Mouse (Mus musculus) limb, embryonic 12.5 days (tissue): ENCODE measurements at regions not wholly inside any gene's neighbourhood (a gene's known extent, or its start where the extent isn't known, plus 50 kb on each side); places are given as distances from the start of the nearest gene placed in this dataset.
A peak's percentile ranks its signal among the peaks of the same experiment; 100 is the strongest.

ENCODE experiments used
- ATAC-seq: fragments of 200-750 bp; cut with Nextera tagmentation; 2 replicates; pipeline ENCODE4 v1.8.0; 2017; ENCODE audit warnings: low read depth, moderate TSS enrichment; ENCODE audit not compliant: insufficient number of reproducible peaks, insufficient read depth, low FRiP score, low TSS enrichment
- H3K27ac ChIP-seq: fragments of 300-500 bp; sonication (generic); 2 replicates; pipeline ENCODE4 v1.5.1; 2016; ENCODE audit warnings: mild to moderate bottlenecking, moderate library complexity
- H3K27me3 ChIP-seq: fragments of 300-500 bp; sonication (generic); 2 replicates; pipeline ENCODE4 v1.6.1; 2016; ENCODE audit warnings: mild to moderate bottlenecking, moderate library complexity
- H3K36me3 ChIP-seq: fragments of 300-500 bp; sonication (generic); 2 replicates; pipeline ENCODE4 v1.6.1; 2016; ENCODE audit warnings: mild to moderate bottlenecking, moderate library complexity
- H3K4me1 ChIP-seq: fragments of 300-500 bp; sonication (generic); replicated peaks from 2 replicates; pipeline ENCODE4 v1.6.1; 2016
- H3K4me2 ChIP-seq: fragments of 300-500 bp; sonication (generic); 2 replicates; pipeline ENCODE4 v1.6.1; 2016; ENCODE audit warnings: mild to moderate bottlenecking, moderate library complexity
- H3K4me3 ChIP-seq: fragments of 300-500 bp; sonication (generic); replicated peaks from 2 replicates; pipeline ENCODE4 v1.5.1; 2016; ENCODE audit warnings: mild to moderate bottlenecking
- H3K9ac ChIP-seq: fragments of 300-500 bp; sonication (generic); replicated peaks from 2 replicates; pipeline ENCODE4 v1.6.1; 2016; ENCODE audit warnings: mild to moderate bottlenecking, moderate library complexity
- H3K9me3 ChIP-seq: fragments of 300-500 bp; sonication (generic); 2 replicates; pipeline ENCODE4 v1.6.1; 2016; ENCODE audit warnings: mild to moderate bottlenecking, moderate library complexity
- WGBS: fragments of 180-500 bp; shearing (Covaris S2); methylation state at CpG from one replicate; pipeline ENCODE4 v1.1.7; 2016; 5-methylcytosine and 5-hydroxymethylcytosine counted together

GRCm38 (mm10) chr10:23610046-23610445 lies 177.0 kb downstream of the Rps12 start:
- H3K27me3 ChIP-seq: no peaks in the 10 kb centered on the region
- H3K4me1 ChIP-seq: peaks cover 29% of the 10 kb centered on the region
- H3K27ac ChIP-seq: no peak overlapping the region
- ATAC-seq: no peak
- no peak overlapping the region for H3K4me3 ChIP-seq
- no peaks in the 10 kb centered on the region for H3K36me3 ChIP-seq
- H3K4me2 ChIP-seq: no peak overlapping the region
- no peak overlapping the region for H3K9ac ChIP-seq
- no peaks in the 10 kb centered on the region for H3K9me3 ChIP-seq
- 40% methylated on average over 3 of the region's 3 CpGs for WGBS

- peaks cover 33% of the 10 kb centered on the region for H3K4me1 ChIP-seq
- H3K4me2 ChIP-seq: no peak overlapping the region
- WGBS: 84% methylated on average over 18 of the region's 18 CpGs
- H3K4me3 ChIP-seq: no peak overlapping the region
- no peaks in the 10 kb centered on the region for H3K9me3 ChIP-seq
- no peak overlapping the region for H3K27ac ChIP-seq
- no peaks in the 10 kb centered on the region for H3K27me3 ChIP-seq
- no peak overlapping the region for H3K9ac ChIP-seq
- no peaks in the 10 kb centered on the region for H3K36me3 ChIP-seq
- ATAC-seq: no peak
Observed at GRCm38 (mm10) chr10:23609270-23609914, 177.7 kb downstream of the Rps12 start.

DNA sequence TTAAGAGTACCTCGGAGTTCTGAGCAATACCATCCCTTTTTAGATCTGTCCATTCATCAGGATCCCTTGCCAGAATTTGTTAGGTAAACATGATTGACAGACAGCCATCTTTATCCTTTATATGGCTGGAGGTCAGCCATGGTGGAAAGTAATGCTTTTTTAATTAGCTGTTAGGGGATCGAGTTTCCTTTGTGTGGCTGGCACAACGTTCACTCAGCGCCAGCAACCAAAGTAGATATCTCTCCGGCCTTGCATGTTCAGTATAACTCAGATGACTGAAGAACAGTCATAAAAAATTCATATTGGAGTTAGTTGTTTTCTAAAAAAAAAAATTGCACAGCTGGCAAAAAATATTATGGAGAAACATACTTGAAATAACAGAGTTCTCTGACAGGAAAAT lies 186.4 kb downstream of the Rps12 start:
- Histone ChIP-seq H3K9ac (no peak overlapping the region), H3K27me3 (no peaks in the 10 kb centered on the region), H3K36me3 (no peaks in the 10 kb centered on the region), H3K4me3 (no peak overlapping the region), H3K4me2 (no peak overlapping the region), H3K4me1 (peaks cover 19% of the 10 kb centered on the region), H3K9me3 (no peaks in the 10 kb centered on the region), H3K27ac (no peak overlapping the region)
- no peak for ATAC-seq
- WGBS: 19% methylated on average over 5 of the region's 5 CpGs

DNA sequence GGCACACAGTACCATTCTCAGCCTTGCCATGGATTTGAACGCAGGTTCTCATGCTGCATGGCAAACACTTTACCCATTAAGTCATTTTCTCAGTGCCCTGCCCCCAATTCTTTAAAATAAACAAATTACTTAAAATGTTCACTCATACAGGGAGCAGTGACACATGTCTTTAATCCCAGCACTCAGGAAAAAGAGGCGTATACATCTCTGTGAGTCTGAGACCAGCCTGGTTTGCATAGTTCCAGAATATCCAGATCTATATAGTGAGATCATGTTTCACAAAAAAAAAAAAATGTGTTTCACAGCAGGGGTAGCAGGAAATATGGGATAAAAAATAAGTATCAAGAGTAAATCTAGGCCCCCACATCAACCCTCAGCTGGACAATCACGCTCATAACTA lies 191.5 kb downstream of the Rps12 start:
- no peak overlapping the region for H3K4me2 ChIP-seq
- no peaks in the 10 kb centered on the region for H3K36me3 ChIP-seq
- H3K9ac ChIP-seq: no peak overlapping the region
- no peak overlapping the region for H3K27ac ChIP-seq
- 62% methylated on average over 3 of the region's 3 CpGs for WGBS
- no peaks in the 10 kb centered on the region; the same call in 1 of the 2 replicates for H3K4me1 ChIP-seq
- H3K27me3 ChIP-seq: no peaks in the 10 kb centered on the region
- ATAC-seq: no peak
- H3K9me3 ChIP-seq: no peaks in the 10 kb centered on the region
- no peak overlapping the region for H3K4me3 ChIP-seq

GRCm38 (mm10) chr10:23580230-23580629 lies 206.8 kb downstream of the Rps12 start:
- Histone ChIP-seq H3K27ac (no peak overlapping the region), H3K9ac (no peak overlapping the region), H3K9me3 (no peaks in the 10 kb centered on the region), H3K4me3 (no peak overlapping the region), H3K4me1 (no peaks in the 10 kb centered on the region), H3K36me3 (no peaks in the 10 kb centered on the region), H3K4me2 (no peak overlapping the region), H3K27me3 (no peaks in the 10 kb centered on the region)
- ATAC-seq: no peak
- 77% methylated on average over 5 of the region's 5 CpGs for WGBS

GRCm38 (mm10) chr10:23571013-23571412 lies 216.1 kb downstream of the Rps12 start:
- Histone ChIP-seq H3K9ac (no peak overlapping the region), H3K4me1 (no peaks in the 10 kb centered on the region), H3K9me3 (no peaks in the 10 kb centered on the region), H3K27ac (no peak overlapping the region), H3K36me3 (no peaks in the 10 kb centered on the region), H3K4me3 (no peak overlapping the region), H3K4me2 (no peak overlapping the region), H3K27me3 (no peaks in the 10 kb centered on the region)
- 86% methylated on average over 4 of the region's 4 CpGs for WGBS
- ATAC-seq: no peak

- H3K4me2 ChIP-seq: no peak overlapping the region
- H3K9me3 ChIP-seq: no peaks in the 10 kb centered on the region
- no peak overlapping the region for H3K27ac ChIP-seq
- no peak for ATAC-seq
- H3K36me3 ChIP-seq: no peaks in the 10 kb centered on the region
- H3K4me3 ChIP-seq: no peak overlapping the region
- H3K4me1 ChIP-seq: no peaks in the 10 kb centered on the region
- H3K27me3 ChIP-seq: no peaks in the 10 kb centered on the region
- no peak overlapping the region for H3K9ac ChIP-seq
Observed at GRCm38 (mm10) chr10:23569386-23569785, 217.7 kb downstream of the Rps12 start.

DNA sequence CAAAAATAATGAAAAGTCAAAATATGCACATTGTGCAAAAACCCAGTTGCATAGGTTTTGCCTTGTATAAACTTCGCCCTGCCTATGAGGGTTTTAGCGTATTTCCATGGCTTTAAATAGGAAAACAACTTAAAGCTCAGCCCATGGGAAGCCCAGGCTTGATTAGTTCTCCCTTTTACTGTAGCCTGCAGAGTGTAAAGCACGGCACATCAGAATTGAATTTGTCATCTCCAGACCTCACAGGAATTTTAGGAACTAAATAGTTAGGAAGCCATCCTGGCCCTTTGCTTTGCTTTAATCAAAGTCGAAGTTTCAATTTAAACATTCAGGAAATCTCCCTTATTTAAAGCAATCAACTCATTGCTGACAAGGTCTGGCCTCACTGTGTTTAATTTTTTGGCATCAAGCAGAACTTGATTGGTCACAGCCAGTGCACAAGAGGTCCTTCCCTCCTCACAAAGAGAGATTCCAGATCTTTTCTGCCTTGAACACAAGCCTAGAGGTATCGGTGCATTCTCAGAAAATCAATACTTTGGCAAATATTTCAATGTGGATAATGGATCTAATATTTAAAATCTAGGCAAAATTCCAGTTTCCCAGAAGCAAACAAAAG lies 211.8 kb upstream of the Eya4 start:
- WGBS: 66% methylated on average over 5 of the region's 5 CpGs
- Histone ChIP-seq H3K27ac (no peak overlapping the region), H3K9ac (no peak overlapping the region), H3K36me3 (no peaks in the 10 kb centered on the region), H3K4me2 (no peak overlapping the region), H3K4me3 (no peak overlapping the region), H3K4me1 (no peaks in the 10 kb centered on the region), H3K27me3 (no peaks in the 10 kb centered on the region), H3K9me3 (no peaks in the 10 kb centered on the region)
- no peak for ATAC-seq

DNA sequence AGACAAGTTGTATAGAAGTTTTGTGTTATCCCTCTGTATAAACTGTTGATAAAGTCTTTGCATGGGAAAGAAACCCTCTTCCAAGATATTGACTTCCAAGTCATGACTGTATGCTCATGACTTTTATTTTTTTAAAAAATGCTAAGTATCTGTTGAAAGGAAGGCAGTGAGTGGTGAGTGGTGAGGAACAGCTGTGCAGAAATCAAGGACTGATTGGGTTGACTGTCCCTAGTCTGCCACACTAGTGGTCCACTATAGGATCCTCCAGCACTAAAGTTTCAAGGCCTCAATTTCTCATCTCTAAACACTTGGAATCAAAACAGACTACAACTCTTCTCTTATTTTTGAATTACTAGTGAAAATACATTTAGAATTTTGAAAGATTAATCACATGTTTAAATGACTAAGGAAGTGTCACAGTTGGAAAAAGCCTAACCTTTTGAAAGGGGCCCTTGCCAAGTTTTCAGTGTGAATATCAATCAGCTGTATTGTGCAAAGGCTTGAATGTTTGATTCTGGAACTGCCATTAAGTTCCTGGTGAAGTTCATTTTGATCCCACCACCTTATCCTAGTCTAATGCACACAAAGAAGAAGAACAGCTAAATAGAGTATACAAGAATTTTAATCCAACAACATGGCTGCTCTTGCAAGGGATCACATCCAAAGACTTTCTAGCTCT lies 209.5 kb upstream of the Eya4 start:
- Histone ChIP-seq H3K36me3 (no peaks in the 10 kb centered on the region), H3K4me1 (no peaks in the 10 kb centered on the region)
- ATAC-seq: no peak

DNA sequence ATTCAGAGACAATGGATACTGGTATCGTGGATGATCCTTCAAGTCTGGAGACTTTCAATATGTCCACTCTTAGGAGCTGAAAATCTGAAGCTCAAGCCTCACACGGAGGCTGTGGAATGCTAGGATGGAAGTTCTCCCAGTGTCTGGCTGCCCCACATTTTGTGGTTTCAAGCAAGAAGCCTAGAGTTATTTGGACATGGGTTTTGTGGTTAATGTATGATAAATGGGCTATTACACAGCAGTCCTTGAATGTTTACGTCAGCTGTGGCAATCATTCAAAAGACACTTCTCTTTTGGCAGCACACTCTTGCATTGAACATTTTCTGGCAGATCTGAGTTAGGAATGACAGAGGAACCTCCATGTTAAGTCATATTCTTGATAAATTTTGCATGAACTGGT lies 207.2 kb upstream of the Eya4 start:
- no peak overlapping the region for H3K4me3 ChIP-seq
- H3K27me3 ChIP-seq: no peaks in the 10 kb centered on the region; the same call in 1 of the 2 replicates
- H3K9ac ChIP-seq: no peak overlapping the region
- no peaks in the 10 kb centered on the region for H3K36me3 ChIP-seq
- no peak overlapping the region for H3K4me2 ChIP-seq
- no peak for ATAC-seq
- WGBS: 82% methylated on average over 3 of the region's 3 CpGs
- no peaks in the 10 kb centered on the region for H3K4me1 ChIP-seq
- H3K27ac ChIP-seq: no peak overlapping the region
- H3K9me3 ChIP-seq: no peaks in the 10 kb centered on the region

More for the DNA sequence above, 209.5 kb upstream of the Eya4 start:
- Histone ChIP-seq H3K4me2 (no peak overlapping the region), H3K9ac (no peak overlapping the region), H3K4me3 (no peak overlapping the region), H3K27me3 (no peaks in the 10 kb centered on the region), H3K27ac (no peak overlapping the region), H3K9me3 (no peaks in the 10 kb centered on the region)

- no peaks in the 10 kb centered on the region for H3K36me3 ChIP-seq
- peaks cover 26% of the 10 kb centered on the region for H3K4me1 ChIP-seq
- 17% methylated on average over 3 of the region's 3 CpGs for WGBS
- H3K27ac ChIP-seq: peak overlapping the region; percentile 81
- H3K9me3 ChIP-seq: no peaks in the 10 kb centered on the region
- peak; percentile 32; the same call in 1 of the 2 replicates for ATAC-seq
- H3K4me2 ChIP-seq: peak overlapping the region; percentile 15; the same call in 1 of the 2 replicates
- no peaks in the 10 kb centered on the region; the same call in 1 of the 2 replicates for H3K27me3 ChIP-seq
- H3K9ac ChIP-seq: peak overlapping the region; percentile 0; the same call in 1 of the 2 replicates
- H3K4me3 ChIP-seq: no peak overlapping the region
Observed at GRCm38 (mm10) chr10:23549207-23549606, 198.6 kb upstream of the Eya4 start.
